Mouse (Mus musculus) testis, adult 2 months (tissue): Measurements from ENCODE around the gene Ldah.

ENCODE experiments used
- CTCF ChIP-seq: fragments of 200-500 bp; IDR thresholded peaks from 2 replicates; pipeline ENCODE4 v1.5.1; 2012; ENCODE audit warnings: low read depth, mild to moderate bottlenecking, inconsistent platforms, low read length, moderate library complexity; ENCODE audit not compliant: control insufficient read depth, insufficient read depth, insufficient replicate concordance
- POLR2A ChIP-seq: fragments of 200-500 bp; IDR thresholded peaks from 2 replicates; pipeline ENCODE4 v1.6.1; 2012; ENCODE audit warnings: low read depth, mild to moderate bottlenecking, inconsistent platforms, low read length, moderate library complexity; ENCODE audit not compliant: control insufficient read depth

GRCm38 (mm10) chr12:8291157-8291853, 83.4 kb downstream of the Ldah start:
- TF ChIP-seq CTCF (no peak), POLR2A (no peak)
